Mouse (Mus musculus): ENCODE measurements around the gene Ppa1. TPM values are rescaled to one million over a fixed set of nuclear protein-coding genes. Genes with fewer than 3 reads are reported as not detected.

Gene Ppa1
- polyA plus RNA-seq, 1 experiment = 19.7 TPM

DNA sequence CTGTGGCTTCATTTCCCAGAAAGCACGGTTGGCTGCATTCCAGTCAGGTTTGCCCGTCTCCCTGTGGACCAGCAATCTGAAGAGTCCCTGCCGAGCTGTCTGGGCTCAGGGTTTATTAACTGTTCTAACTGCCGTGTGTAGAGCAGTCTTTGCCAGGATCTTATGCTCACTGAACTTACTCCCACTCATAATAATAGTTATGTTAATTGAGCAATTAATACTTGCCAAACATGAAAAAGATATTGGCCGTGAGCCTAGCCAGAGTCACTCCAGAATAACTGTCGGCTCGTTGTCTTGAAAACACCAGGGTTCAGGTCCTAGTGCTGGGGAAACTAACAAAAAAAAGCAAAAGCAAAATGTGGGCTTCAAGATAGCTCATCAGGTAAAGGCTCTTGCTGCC lies 20.9 kb downstream of the Ppa1 start:
- 86% methylated on average over 7 of the region's 7 CpGs for WGBS
- no peak overlapping the region for H3K27ac ChIP-seq (ENCODE audit: control insufficient read depth, insufficient read depth, low read depth, low read length, poor library complexity)

DNA sequence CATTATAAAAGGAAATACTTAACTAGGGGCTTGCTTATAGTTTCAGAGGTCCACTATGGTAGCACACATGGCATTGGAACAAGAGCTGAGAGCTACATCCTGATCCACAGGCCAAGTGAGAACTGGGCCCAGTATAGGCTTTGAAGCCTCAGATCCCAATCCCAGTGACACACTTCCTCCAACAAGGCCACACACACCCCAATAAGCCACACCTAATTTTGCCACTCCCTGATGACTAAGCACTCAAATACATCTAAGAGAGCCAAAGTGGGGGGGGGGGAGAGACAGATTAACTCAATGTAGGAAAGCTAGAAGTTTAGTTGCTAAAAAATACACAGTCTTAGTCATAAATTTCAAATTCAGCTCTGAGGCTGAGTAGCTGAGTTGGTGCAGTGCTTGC lies 21.5 kb downstream of the Ppa1 start:
- Histone ChIP-seq H3K27ac (ENCODE audit: control insufficient read depth, insufficient read depth, low read depth, low read length, poor library complexity) (no peak overlapping the region), H3K4me3 (replicated peaks; ENCODE audit: control insufficient read depth, low read depth, low read length) (no peak overlapping the region), H3K4me1 (ENCODE audit: control insufficient read depth, insufficient read depth, low read length) (no peaks in the 10 kb centered on the region; the same call in 1 of the 2 replicates)
- TF ChIP-seq CTCF (IDR thresholded peaks at IDR 0.05; ENCODE audit: control insufficient read depth, insufficient read depth, low read length) = no peak
- TF ChIP-seq POLR2A (IDR thresholded peaks at IDR 0.05; ENCODE audit: borderline replicate concordance, control insufficient read depth, low read depth, low read length) = no peak

More for the DNA sequence above, 20.9 kb downstream of the Ppa1 start:
- Histone ChIP-seq H3K4me1 (ENCODE audit: control insufficient read depth, insufficient read depth, low read length) (no peaks in the 10 kb centered on the region; the same call in 1 of the 2 replicates), H3K4me3 (replicated peaks; ENCODE audit: control insufficient read depth, low read depth, low read length) (no peak overlapping the region)
- TF ChIP-seq POLR2A (IDR thresholded peaks at IDR 0.05; ENCODE audit: borderline replicate concordance, control insufficient read depth, low read depth, low read length) (no peak), CTCF (IDR thresholded peaks at IDR 0.05; ENCODE audit: control insufficient read depth, insufficient read depth, low read length) (no peak)

DNA sequence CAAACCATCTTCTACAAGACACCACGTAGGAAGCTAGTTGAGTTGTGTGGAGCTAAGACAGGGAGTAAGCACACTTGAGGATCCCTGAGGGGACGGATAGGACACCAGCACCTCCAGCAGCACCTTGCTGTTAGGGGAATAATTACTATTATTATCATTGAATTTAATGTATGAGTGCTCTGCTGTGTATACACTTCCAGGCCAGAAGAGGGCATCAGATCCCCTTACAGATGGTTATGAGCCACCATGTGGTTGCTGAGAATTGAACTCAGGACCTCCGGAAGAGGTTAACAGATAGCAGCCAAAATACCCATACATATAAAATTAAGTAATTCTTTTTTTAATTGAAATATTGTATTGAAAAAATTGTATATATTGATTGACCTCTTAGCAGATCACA lies 22.4 kb downstream of the Ppa1 start:
- Histone ChIP-seq H3K27ac (ENCODE audit: control insufficient read depth, insufficient read depth, low read depth, low read length, poor library complexity) (no peak overlapping the region), H3K4me1 (ENCODE audit: control insufficient read depth, insufficient read depth, low read length) (no peaks in the 10 kb centered on the region; the same call in 1 of the 2 replicates)

DNA sequence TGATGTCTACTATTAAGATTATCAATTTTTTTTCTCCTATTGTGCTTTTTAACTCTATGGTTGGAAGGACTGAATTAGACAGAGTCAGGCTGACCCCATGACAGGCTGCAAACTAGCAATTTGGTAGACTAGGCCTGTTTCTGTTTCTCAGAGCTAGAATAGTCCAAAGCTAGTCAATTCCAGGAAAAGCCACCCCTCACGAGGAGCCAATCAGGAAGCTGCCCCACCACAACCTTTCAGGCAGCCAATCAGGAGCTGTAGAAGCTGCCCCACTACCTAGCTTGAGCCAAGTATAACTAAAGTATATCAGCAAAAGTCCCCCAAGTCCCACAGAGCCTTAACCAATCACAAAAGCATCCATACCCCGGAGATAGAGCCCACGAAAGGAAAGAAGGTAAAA lies 27.6 kb downstream of the Ppa1 start:
- whole genome bisulfite sequencing = 23% methylated on average over 3 of the region's 3 CpGs
- TF ChIP-seq POLR2A (IDR thresholded peaks at IDR 0.05; ENCODE audit: borderline replicate concordance, control insufficient read depth, low read depth, low read length) = no peak
- TF ChIP-seq CTCF (IDR thresholded peaks at IDR 0.05; ENCODE audit: control insufficient read depth, insufficient read depth, low read length) = no peak
- H3K27ac ChIP-seq (ENCODE audit: control insufficient read depth, insufficient read depth, low read depth, low read length, poor library complexity) = no peak overlapping the region
- H3K4me1 ChIP-seq (ENCODE audit: control insufficient read depth, insufficient read depth, low read length) = peaks cover 2% of the 10 kb centered on the region; the same call in 1 of the 2 replicates
- H3K4me3 ChIP-seq (replicated peaks; ENCODE audit: control insufficient read depth, low read depth, low read length) = no peak overlapping the region

More for the DNA sequence above, 22.4 kb downstream of the Ppa1 start:
- 79% methylated on average over 3 of the region's 3 CpGs for WGBS
- no peak for TF ChIP-seq CTCF (IDR thresholded peaks at IDR 0.05; ENCODE audit: control insufficient read depth, insufficient read depth, low read length)
- no peak for TF ChIP-seq POLR2A (IDR thresholded peaks at IDR 0.05; ENCODE audit: borderline replicate concordance, control insufficient read depth, low read depth, low read length)
- no peak overlapping the region for H3K4me3 ChIP-seq (replicated peaks; ENCODE audit: control insufficient read depth, low read depth, low read length)

DNA sequence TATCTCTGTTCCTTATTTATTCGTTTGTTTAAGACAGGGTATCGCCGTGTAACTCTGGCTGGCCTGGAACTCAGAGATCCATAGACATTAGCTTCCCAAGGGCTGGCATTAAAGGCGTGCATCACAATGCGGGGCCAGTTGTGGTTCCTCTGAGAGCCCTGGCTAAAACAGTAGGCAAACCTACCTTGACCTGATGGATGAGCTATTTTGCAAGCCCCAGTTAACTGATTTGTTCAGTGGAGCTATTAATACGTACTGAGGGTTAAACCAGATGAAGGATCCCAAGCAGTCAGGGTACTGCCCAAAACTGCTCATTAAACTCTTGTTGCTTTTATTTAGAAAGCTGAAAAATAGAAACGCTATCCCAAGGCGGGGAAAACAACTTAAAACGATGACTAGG lies 31.2 kb downstream of the Ppa1 start:
- 48% methylated on average over 9 of the region's 9 CpGs for WGBS
- H3K4me1 ChIP-seq (ENCODE audit: control insufficient read depth, insufficient read depth, low read length) = peaks cover 2% of the 10 kb centered on the region; the same call in 1 of the 2 replicates
- TF ChIP-seq POLR2A (IDR thresholded peaks at IDR 0.05; ENCODE audit: borderline replicate concordance, control insufficient read depth, low read depth, low read length) (no peak), CTCF (IDR thresholded peaks at IDR 0.05; ENCODE audit: control insufficient read depth, insufficient read depth, low read length) (no peak)
- H3K27ac ChIP-seq (ENCODE audit: control insufficient read depth, insufficient read depth, low read depth, low read length, poor library complexity) = peak overlapping the region; percentile 31; the same call in 1 of the 2 replicates
- peak overlapping the region; percentile 70 for H3K4me3 ChIP-seq (replicated peaks; ENCODE audit: control insufficient read depth, low read depth, low read length)

DNA sequence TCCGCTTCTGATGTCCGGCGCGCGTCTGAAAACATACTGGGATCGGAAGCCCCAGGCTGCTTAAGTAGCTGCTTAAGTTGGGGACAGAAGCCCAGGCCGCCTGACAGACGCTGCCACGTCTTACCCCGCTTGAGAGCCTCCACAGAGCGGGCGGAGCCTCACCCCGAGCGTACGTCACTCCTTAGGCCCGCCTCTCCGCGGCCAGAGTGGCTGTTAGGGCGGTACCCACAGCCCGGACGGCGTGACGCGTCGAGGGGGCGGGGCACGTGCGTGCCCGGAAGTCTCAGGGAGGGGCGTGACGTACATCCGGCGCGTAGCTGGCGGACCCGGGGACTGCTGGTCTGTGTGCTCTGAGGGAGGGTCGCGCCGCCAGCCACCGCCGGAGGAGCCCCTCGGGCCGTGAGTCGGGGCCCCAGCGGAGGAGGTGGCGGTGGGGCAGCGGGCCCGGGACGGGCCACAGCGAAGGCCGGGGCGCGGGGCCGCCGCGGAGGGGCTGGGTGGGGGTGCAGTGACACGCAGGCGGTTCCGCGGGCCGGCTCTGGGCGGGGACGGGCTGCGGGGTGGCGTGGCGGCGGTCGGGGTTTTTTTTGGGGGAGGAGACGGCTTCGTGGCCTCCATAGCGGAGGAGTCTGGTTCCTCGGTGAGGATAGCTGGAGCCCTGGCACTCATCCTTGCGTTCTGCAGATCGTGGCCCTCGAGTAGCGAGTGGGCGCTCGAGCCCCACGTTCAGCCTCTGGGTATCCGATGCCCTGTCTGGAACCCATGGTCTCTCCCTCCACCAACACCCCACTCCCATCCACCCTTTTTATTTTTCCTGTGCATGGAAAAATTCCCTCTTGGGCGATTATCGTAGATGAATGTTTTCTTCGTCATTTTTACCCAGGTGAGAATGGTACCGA lies 31.9 kb downstream of the Ppa1 start, which contains the start of gene Sar1a:
Sar1a (plus strand) TSS at position 285 of the 899 bp plus-strand sequence.
- Histone ChIP-seq H3K27ac (ENCODE audit: control insufficient read depth, insufficient read depth, low read depth, low read length, poor library complexity) (peak within 1 kb of the TSS; percentile 83), H3K4me3 (replicated peaks; ENCODE audit: control insufficient read depth, low read depth, low read length) (peak within 1 kb of the TSS; percentile 87), H3K4me1 (ENCODE audit: control insufficient read depth, insufficient read depth, low read length) (peaks cover 2% of the 10 kb centered on the region; the same call in 1 of the 2 replicates)
- WGBS = under 1% methylated on average over 84 of the region's 84 CpGs
- TF ChIP-seq CTCF (IDR thresholded peaks at IDR 0.05; ENCODE audit: control insufficient read depth, insufficient read depth, low read length) (no peak), POLR2A (IDR thresholded peaks at IDR 0.05; ENCODE audit: borderline replicate concordance, control insufficient read depth, low read depth, low read length) (peak; percentile 70; the same call in 1 of the 2 replicates)

DNA sequence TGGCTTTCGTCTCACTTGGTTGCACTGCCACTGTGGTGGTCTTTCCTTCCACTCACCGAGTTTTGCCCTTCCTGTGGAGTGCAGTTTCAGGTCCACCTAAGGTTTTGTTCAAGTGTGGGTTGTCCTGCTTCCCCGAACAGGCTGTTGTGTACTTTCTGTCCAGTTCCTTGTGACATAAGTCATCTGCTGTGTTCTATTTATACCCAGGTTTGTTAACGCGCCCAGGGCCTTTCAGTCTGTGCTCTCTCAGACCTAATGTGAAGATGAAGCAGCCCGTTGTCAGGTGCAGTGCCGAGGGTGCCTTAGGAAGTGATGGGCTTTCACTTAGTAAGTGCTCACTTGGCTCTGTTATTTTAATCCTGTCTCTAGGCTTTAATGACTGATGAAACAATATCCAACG lies 41.1 kb downstream of the Ppa1 start:
- no peak for TF ChIP-seq POLR2A (IDR thresholded peaks at IDR 0.05; ENCODE audit: borderline replicate concordance, control insufficient read depth, low read depth, low read length)
- no peak for TF ChIP-seq CTCF (IDR thresholded peaks at IDR 0.05; ENCODE audit: control insufficient read depth, insufficient read depth, low read length)
- Histone ChIP-seq H3K4me1 (ENCODE audit: control insufficient read depth, insufficient read depth, low read length) (no peaks in the 10 kb centered on the region), H3K27ac (ENCODE audit: control insufficient read depth, insufficient read depth, low read depth, low read length, poor library complexity) (no peak overlapping the region), H3K4me3 (replicated peaks; ENCODE audit: control insufficient read depth, low read depth, low read length) (no peak overlapping the region)
- 83% methylated on average over 8 of the region's 8 CpGs for WGBS

DNA sequence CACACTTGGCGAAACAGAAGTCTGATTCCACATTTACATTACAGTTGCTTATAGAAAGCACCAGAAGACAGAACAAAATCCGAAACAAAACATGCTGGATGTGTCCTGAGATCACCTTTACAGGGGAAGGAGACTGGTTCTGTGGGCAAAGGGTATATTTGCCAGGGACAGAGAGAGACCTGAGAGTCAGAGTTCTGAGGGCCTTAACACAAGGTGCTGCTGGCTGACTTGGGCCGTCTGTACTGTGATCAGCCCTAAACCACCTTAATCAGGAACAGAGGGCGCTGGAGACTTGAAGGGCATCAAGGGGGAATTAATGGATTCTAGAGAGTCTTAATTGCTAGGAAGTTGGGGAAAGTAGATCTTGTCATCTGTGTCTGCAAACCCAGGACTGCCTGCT lies 45.2 kb downstream of the Ppa1 start:
- WGBS = 81% methylated on average over 4 of the region's 4 CpGs
- TF ChIP-seq POLR2A (IDR thresholded peaks at IDR 0.05; ENCODE audit: borderline replicate concordance, control insufficient read depth, low read depth, low read length) = no peak
- no peak for TF ChIP-seq CTCF (IDR thresholded peaks at IDR 0.05; ENCODE audit: control insufficient read depth, insufficient read depth, low read length)
- Histone ChIP-seq H3K27ac (ENCODE audit: control insufficient read depth, insufficient read depth, low read depth, low read length, poor library complexity) (no peak overlapping the region), H3K4me1 (ENCODE audit: control insufficient read depth, insufficient read depth, low read length) (no peaks in the 10 kb centered on the region; the same call in 1 of the 2 replicates), H3K4me3 (replicated peaks; ENCODE audit: control insufficient read depth, low read depth, low read length) (no peak overlapping the region)

Data from bone marrow, adult 2 months (tissue).